Mouse (Mus musculus) midbrain, postnatal 0 days (tissue): ENCODE measurements around the gene Zcchc12. TPM values are rescaled to one million over a fixed set of nuclear protein-coding genes. Genes with fewer than 3 reads are reported as not detected.

Experiments used
- ATAC-seq: fragments of 200-750 bp; cut with Nextera tagmentation; 2 replicates; pipeline ENCODE4 v1.8.0; 2017; ENCODE audit warnings: moderate number of reproducible peaks, mild to moderate bottlenecking, moderate TSS enrichment, moderate library complexity; ENCODE audit not compliant: low FRiP score
- DNase-seq: peaks from one replicate; pipeline ENCODE4 v3.0.0-alpha.2; 2015; ENCODE audit warnings: low spot score
- H3K27ac ChIP-seq: fragments of 300-500 bp; sonication (generic); 2 replicates; pipeline ENCODE4 v1.5.1; 2014; ENCODE audit warnings: low read depth, mild to moderate bottlenecking, low read length, mixed read lengths
- H3K27me3 ChIP-seq: fragments of 300-500 bp; sonication (generic); 2 replicates; pipeline ENCODE4 v1.6.1; 2014; ENCODE audit warnings: low read length, control low read depth, mixed read lengths; ENCODE audit not compliant: insufficient read depth
- H3K36me3 ChIP-seq: fragments of 300-500 bp; sonication (generic); 2 replicates; pipeline ENCODE4 v1.6.1; 2014; ENCODE audit warnings: low read length, control low read depth, mixed read lengths; ENCODE audit not compliant: insufficient read depth
- H3K4me1 ChIP-seq: fragments of 300-500 bp; sonication (generic); 2 replicates; pipeline ENCODE4 v1.6.1; 2014; ENCODE audit warnings: mild to moderate bottlenecking, control low read depth, antibody characterized with exemption, low read length, mixed read lengths; ENCODE audit not compliant: insufficient read depth
- H3K4me2 ChIP-seq: fragments of 300-500 bp; sonication (generic); 2 replicates; pipeline ENCODE4 v1.6.1; 2014; ENCODE audit warnings: low read depth, mild to moderate bottlenecking, low read length, mixed read lengths; ENCODE audit not compliant: poor library complexity, severe bottlenecking
- H3K4me3 ChIP-seq: fragments of 300-500 bp; sonication (generic); 2 replicates; pipeline ENCODE4 v1.5.1; 2014; ENCODE audit warnings: low read depth, mild to moderate bottlenecking, low read length, moderate library complexity
- H3K9ac ChIP-seq: fragments of 300-500 bp; sonication (generic); replicated peaks from 2 replicates; pipeline ENCODE4 v1.6.1; 2014; ENCODE audit warnings: mild to moderate bottlenecking, low read length, moderate library complexity, mixed read lengths; ENCODE audit not compliant: poor library complexity, severe bottlenecking
- H3K9me3 ChIP-seq: fragments of 300-500 bp; sonication (generic); 2 replicates; pipeline ENCODE4 v1.6.1; 2016; ENCODE audit warnings: low read length, control low read depth
- CTCF ChIP-seq: IDR thresholded peaks from 2 replicates; pipeline ENCODE4 v1.5.1; 2016; ENCODE audit warnings: antibody characterized with exemption, mild to moderate bottlenecking
- WGBS: fragments of 180-500 bp; shearing (Covaris S2); extraction: QIAGEN DNeasy Blood & Tissue Kit; methylation state at CpG from one replicate; pipeline ENCODE4 v1.1.7; 2014; 5-methylcytosine and 5-hydroxymethylcytosine counted together
- polyA plus RNA-seq: library from polyadenylated mRNA; unstranded; fragments of >200 nt; fragmentation: Nextera tagmentation; extraction: Ambion mirVana; gene quantifications from 2 replicates; pipeline ENCODE4 v1.2.1, GENCODE M21; 2015
- total RNA-seq: library from RNA; depleted of rRNA; stranded (reverse); fragments of >200 nt; gene quantifications from 2 replicates; pipeline ENCODE4 v1.2.3, GENCODE M21; 2014; rRNA removed

Gene Zcchc12
- total and polyA plus RNA-seq, 2 experiments from 2014 or later = 306 to 627 TPM

DNA sequence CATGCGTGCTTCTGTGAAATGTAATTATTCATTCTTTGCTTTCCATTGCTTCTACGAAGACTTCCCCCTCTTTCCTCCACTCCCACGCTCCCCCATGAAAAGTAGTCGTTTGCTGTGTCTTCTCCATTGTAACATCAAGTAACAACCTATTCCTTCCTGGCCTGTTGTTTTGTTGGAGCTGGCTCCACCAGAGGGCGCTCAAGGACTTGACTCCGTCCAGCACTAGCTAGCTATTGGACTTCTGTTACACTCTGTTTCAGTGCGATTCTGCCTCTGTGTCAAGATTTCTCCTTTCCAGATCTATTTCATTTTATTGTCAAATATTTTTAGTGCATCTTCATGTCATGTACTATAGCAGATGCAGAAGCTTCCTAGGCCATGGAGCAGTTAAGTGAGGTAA is 30.1 kb downstream of the Zcchc12 start:
- Histone ChIP-seq H3K27me3 (no peaks in the 10 kb centered on the region), H3K9me3 (no peaks in the 10 kb centered on the region), H3K36me3 (no peaks in the 10 kb centered on the region), H3K27ac (no peak overlapping the region), H3K4me1 (no peaks in the 10 kb centered on the region), H3K4me2 (no peak overlapping the region), H3K9ac (no peak overlapping the region), H3K4me3 (no peak overlapping the region)
- peak; percentile 38; the same call in 1 of the 2 replicates for ATAC-seq
- TF ChIP-seq CTCF = peak; percentile 84
- DNase-seq = peak; percentile 82
- WGBS = 19% methylated on average over 7 of the region's 7 CpGs

DNA sequence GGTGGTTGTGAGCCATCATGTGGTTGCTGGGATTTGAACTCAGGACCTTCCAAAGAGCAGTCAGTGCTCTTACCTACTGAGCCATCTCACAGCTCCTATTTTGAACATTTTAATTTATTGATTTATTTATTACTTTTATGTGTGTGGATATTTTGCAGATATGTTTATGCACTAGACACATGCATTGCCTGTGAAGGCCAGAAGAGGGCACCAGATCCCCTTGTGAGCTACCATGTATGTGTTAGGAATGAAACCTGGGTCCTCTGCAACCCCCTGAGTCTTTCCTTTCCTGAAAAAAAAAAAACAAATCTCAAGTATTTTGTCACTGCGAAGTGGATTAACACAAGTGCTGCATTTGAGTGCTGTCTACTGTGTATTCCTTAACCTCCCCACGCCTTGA is 30.9 kb downstream of the Zcchc12 start:
- Histone ChIP-seq H3K4me3 (no peak overlapping the region), H3K4me1 (no peaks in the 10 kb centered on the region), H3K9me3 (no peaks in the 10 kb centered on the region), H3K27me3 (no peaks in the 10 kb centered on the region), H3K9ac (no peak overlapping the region), H3K36me3 (no peaks in the 10 kb centered on the region), H3K27ac (no peak overlapping the region), H3K4me2 (no peak overlapping the region)
- TF ChIP-seq CTCF = peak; percentile 75
- ATAC-seq (no peak), DNase-seq (peak; percentile 51)
- WGBS = 43% methylated on average over 2 of the region's 2 CpGs

DNA sequence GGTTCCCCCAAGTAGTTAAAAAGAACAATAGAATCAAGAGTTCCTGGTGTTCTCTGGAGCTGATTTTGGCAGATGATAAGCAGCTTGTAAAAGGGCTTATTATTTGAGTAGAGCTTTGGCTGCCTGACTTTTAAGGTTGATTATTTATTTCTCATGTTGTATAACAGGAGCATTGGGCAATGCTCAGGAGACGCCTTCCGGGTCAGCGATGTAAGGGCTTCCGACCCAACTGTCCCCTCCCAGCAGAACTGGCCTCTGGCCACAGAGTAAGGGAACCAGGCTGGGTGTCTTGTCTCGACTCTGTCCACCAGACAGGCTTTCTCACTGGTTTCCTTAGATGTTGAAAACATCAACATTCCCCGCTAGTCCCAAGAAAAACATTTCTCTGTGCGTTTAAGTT is 33.2 kb downstream of the Zcchc12 start:
- Histone ChIP-seq H3K36me3 (no peaks in the 10 kb centered on the region), H3K4me2 (no peak overlapping the region), H3K4me3 (no peak overlapping the region), H3K4me1 (no peaks in the 10 kb centered on the region), H3K9me3 (no peaks in the 10 kb centered on the region), H3K9ac (no peak overlapping the region), H3K27ac (no peak overlapping the region), H3K27me3 (no peaks in the 10 kb centered on the region)
- TF ChIP-seq CTCF = no peak
- 55% methylated on average over 7 of the region's 7 CpGs for WGBS
- ATAC-seq (no peak), DNase-seq (no peak)

DNA sequence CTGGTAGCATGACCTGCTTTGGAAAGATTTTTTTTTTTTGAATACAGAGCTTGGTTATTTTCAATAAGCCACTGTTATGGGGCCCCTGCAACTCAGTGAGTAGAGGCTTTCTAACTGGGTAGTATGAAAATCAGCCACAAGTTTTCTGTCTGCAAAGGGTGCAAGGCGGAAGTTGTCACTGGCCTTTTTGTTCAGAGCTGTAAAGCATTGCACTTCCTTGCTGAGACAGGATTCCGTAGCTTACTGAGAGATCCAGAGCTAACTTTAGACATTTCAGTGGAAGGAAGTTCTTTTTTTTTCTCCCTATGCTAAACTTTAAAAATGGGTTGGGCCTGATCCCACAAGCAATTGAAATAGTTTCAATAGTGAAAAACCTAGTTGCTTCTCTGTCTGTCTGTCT is 33.6 kb downstream of the Zcchc12 start:
- H3K27me3 ChIP-seq = no peaks in the 10 kb centered on the region
- 66% methylated on average over 2 of the region's 2 CpGs for WGBS
- ATAC-seq = no peak
- no peak overlapping the region for H3K4me2 ChIP-seq
- H3K9ac ChIP-seq = no peak overlapping the region
- no peak overlapping the region for H3K27ac ChIP-seq
- no peak for TF ChIP-seq CTCF
- no peak overlapping the region for H3K4me3 ChIP-seq
- no peaks in the 10 kb centered on the region for H3K36me3 ChIP-seq
- H3K9me3 ChIP-seq = no peaks in the 10 kb centered on the region
- no peak for DNase-seq
- no peaks in the 10 kb centered on the region for H3K4me1 ChIP-seq

DNA sequence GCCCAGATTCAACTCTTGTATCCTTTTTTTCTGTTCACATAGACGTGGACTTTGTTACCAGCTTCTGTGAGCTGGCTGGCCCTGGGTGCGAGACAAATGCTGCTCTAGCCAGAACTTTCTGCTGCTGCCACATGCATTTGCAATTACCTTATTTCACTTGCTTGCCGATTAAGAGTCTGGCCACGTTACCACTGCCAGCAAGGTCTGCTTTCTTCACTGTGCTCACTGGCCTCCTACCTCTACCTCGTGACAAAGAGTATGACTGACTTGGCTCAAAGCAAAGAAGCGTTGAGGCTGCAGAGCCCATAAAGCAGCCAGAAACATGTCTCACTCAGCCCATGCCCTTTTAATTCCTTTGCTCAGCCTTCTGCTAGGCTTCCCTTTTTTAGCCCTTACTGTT is 39.9 kb downstream of the Zcchc12 start:
- WGBS = 77% methylated on average over 6 of the region's 6 CpGs
- Histone ChIP-seq H3K36me3 (no peaks in the 10 kb centered on the region), H3K4me1 (no peaks in the 10 kb centered on the region), H3K9ac (no peak overlapping the region), H3K27me3 (no peaks in the 10 kb centered on the region), H3K9me3 (no peaks in the 10 kb centered on the region), H3K4me3 (no peak overlapping the region), H3K27ac (no peak overlapping the region), H3K4me2 (no peak overlapping the region)
- no peak for TF ChIP-seq CTCF
- no peak for ATAC-seq
- peak; percentile 6 for DNase-seq

Other genes with a start within 250 kb of the Zcchc12 start
- gene Il13ra1, start 83.8 kb upstream of the Zcchc12 start, total RNA-seq = 11.8 and 12.4 TPM in 2 replicates
- gene Il13ra1, start 83.8 kb upstream of the Zcchc12 start, polyA plus RNA-seq = 8.9 and 9.1 TPM in 2 replicates
- gene Lonrf3, start 132.4 kb downstream of the Zcchc12 start, total RNA-seq = 7.1 and 7.6 TPM in 2 replicates
- 0.49 and 0.61 TPM in 2 replicates for gene Lonrf3, start 132.4 kb downstream of the Zcchc12 start, polyA plus RNA-seq
- gene Gm6268, start 205.4 kb downstream of the Zcchc12 start, total RNA-seq = not detected in 2 replicates
- not detected in 2 replicates for gene Gm6268, start 205.4 kb downstream of the Zcchc12 start, polyA plus RNA-seq